Mouse (Mus musculus) granulocyte monocyte progenitor cell, adult 5-6 weeks (primary cell): ENCODE measurements around the gene Rabggtb. TPM values are rescaled to one million over a fixed set of nuclear protein-coding genes. Genes with fewer than 3 reads are reported as not detected.
A peak's percentile ranks its signal among the peaks of the same experiment; 100 is the strongest.

ENCODE experiments used
- ATAC-seq: replicated peaks from 2 replicates; pipeline ENCODE4 v1.8.0; 2016; ENCODE audit warnings: mild to moderate bottlenecking, moderate TSS enrichment, inconsistent platforms; ENCODE audit not compliant: poor library complexity, severe bottlenecking
- total RNA-seq, 2 experiments: library from RNA; stranded (forward) in 1 of 2; stranded (reverse) in 1 of 2; fragments of 200-712, 200-1000 nt in 1 of 2; fragments of >200 nt in 1 of 2; fragmentation: Nextera tagmentation in 1 of 2; gene quantifications; 2 replicates each; pipeline ENCODE4 v1.2.3; 2014 to 2017

Gene Rabggtb
- total RNA-seq (2014; fragmentation: Nextera tagmentation): 97.2 and 123 TPM in 2 replicates
- total RNA-seq (2017): 118 and 137 TPM in 2 replicates

DNA sequence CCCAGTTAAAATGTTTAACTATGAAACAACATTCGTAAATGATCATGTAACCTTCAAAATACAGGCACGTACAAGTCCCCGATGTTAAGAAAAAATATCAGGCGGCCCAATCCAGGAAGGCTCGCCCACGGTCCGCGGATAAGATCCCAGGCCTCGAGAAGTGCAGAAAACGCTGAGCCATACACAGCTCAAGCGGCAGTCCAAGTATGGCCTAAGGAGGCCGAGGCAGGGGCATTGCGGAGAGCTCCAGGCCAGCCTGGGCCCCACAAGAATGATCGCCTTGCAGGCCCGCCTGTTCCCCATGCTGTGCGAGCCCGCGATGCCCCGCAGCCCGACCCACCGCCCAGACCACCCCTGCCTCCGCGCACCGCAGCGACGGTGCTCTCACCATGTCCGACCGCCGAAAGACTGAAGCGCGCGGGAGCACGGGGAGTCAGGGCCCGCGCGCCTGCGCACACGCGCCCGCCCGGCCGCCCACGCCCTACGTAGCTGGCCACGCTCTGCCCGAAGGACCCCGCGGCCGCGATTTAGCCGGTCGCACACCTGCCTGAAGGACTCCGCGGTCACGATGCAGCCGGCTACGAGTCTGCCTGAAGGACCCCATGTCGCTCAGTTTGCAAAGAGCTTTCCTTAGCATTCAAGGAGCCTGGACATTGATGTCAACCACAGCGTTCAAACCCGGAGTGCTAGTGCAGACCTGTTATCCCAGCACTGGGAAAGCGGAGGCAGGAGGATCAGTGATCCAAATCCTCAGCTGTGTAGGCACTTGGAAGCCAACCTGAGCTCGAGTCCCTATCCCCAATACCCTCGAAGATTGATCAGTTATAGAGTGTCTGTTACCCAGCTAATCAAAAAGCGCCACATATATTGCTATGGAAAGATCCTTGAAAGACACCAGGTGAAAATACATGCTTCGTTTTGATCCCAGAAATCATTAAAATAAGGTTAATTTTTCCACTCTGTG is at the start of gene Rabggtb:
Rabggtb (minus strand) TSS at position 464 of the 964 bp plus-strand sequence.
- peak; percentile 91 for ATAC-seq

DNA sequence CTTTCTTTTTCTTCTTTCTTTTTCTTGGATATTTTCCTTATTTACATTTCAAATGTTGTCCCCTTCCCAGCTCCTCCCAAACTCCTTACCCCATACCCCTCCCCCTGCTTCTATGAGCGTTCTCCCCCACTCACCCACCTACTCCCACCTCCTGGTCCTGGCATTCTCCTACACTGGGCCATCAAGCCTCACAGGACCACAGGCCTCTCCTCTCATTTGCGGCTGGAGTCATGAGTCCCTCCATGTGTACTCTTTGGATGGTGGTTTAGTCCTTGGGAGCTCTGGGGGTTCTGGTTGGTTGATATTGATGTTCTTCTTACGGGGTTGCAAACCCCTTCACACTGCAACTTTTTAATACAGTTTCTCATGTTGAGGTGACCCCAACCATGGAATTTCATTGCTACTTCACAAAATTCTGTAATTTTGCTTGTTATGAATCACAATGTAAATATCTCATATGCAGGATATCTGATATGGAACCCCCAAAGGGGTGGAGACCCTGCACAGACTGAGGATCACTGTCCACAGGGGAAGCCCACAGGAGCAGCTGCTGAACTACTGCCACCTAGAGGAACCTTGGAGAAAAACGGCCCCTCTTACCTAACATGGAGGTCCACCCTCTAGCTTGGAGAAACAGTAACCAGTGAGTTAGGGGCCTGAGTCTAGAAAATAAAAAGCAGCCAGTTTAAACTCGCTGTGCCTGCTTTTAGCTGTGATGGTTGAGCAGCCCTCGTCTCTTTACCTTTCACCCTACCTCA is 49.0 kb upstream of the Rabggtb start:
- peak; percentile 80 for ATAC-seq

DNA sequence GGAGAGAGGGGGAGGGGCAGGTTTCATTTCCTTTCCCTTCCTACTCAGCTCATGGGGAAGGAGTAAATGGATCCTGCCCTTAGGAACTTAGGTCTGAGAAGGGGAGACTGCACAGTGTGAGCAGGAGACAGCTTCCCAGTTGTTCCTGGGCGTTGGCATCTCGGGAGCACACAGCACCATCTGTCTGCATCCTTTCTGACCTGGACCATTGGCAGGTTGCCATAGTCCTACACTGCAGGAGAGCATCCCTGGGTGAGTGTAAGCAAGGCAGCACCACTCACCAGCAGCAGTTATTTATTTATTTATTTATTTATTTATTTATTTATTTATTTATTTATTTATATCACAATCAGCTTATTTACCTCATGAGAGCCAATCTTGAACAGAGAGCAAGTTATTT is 48.1 kb upstream of the Rabggtb start:
- no peak for ATAC-seq

DNA sequence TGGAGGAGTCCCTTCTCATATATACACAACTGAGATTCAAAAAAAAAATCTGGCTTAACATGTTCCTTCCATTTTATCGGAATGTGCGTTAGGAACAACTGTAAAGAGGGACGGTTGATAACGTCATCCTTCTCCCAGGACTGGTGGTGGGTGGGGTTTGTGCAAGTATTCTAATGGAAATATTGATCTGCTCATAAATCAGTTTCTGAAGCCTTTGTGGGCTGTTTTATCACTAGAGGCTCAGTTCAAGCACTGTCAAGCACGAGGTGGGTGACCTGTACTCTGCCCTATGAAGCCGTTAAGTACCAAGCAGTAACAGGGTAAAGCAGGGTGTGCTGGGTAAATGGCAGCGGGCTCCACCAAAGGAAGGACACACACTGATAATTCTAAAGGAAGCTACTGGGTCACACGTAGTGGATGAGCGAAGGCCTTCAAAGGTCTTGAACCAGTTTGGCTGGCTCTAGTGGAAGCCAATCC is 47.0 kb upstream of the Rabggtb start:
- no peak for ATAC-seq

DNA sequence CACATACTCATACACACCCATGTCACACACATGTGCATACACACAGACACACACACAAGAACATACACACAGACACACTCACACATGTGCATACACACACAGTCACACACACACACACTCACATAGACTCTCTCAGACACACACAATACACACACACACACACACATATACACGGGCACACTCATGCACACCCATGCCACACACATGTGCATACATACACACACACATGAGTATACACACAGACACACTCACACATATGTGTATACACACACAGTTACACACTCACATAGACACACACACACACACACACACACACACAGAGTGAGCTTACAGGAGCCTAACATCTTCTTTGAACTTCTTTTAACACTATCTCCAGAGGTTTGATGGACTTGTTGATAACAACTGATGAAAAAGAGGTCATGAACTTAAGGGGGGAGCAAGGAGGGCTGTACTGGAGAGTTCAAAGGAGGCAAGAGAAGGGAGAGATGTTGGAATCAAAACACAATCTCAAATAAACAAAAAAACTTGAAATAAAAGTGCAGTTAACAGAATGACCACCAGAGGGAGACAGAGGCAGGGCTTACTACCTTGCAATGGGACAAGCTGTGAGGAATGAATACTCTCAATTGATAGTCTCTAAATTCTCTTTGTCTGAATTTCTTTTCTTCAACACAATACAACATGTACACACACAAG is 46.4 kb upstream of the Rabggtb start:
- peak; percentile 55; the same call in 1 of the 2 replicates for ATAC-seq

DNA sequence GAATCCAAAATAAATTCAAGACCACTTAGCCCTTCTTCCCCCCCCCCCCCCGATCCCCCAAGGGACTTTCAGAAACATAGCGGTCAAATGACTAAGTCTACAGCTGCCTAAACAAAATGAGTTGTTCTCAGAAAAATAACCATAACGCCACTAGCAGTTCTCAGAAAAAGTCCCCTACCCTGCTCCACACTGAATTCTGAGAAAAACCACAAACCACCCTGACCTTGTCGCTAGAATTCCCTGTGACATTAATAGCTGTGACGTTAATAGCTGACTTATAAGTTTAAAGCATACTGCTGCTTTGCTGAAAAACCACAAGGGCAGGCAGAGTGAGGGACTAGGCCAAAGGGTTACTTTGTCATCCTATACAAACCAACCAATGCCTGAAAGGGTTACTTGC is 45.1 kb upstream of the Rabggtb start:
- ATAC-seq: no peak

DNA sequence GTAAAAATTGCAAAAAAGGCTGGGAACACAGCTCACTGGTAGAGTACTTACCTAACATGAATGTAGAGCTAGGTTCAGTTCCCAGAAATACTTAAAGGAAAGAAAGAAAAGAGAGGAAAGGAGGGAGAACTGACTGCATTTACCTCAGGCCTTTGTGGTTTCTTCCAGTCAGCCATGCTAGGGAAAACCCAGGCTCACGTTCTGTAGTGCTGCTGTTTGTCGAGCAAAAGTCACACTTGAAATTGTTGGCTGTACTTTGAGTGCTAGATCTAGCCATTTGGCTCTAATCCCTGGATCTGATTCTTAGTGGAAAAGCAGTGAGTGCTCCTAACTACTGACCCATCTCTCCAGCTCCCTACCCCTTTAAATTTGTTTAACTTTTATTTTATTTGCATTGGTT is 35.4 kb upstream of the Rabggtb start:
- no peak for ATAC-seq

DNA sequence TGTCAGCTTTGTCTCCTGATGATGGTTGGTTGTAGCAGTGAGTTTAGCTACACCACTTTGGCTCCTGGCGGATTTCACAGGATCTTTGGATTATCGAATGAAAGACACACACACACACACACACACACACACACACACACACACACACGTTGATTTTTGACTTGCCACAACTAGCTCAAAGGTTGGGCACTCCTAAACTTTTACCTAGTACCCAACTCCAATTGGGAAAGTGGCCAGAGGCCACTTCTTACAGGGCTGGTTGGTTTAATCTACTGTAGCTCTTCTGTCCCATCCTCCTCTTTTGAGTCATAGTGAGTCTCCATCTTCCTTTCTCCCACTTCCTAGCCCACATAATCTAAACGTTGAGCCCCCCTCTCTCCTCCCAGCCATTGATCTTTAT is 34.5 kb upstream of the Rabggtb start:
- ATAC-seq: no peak

DNA sequence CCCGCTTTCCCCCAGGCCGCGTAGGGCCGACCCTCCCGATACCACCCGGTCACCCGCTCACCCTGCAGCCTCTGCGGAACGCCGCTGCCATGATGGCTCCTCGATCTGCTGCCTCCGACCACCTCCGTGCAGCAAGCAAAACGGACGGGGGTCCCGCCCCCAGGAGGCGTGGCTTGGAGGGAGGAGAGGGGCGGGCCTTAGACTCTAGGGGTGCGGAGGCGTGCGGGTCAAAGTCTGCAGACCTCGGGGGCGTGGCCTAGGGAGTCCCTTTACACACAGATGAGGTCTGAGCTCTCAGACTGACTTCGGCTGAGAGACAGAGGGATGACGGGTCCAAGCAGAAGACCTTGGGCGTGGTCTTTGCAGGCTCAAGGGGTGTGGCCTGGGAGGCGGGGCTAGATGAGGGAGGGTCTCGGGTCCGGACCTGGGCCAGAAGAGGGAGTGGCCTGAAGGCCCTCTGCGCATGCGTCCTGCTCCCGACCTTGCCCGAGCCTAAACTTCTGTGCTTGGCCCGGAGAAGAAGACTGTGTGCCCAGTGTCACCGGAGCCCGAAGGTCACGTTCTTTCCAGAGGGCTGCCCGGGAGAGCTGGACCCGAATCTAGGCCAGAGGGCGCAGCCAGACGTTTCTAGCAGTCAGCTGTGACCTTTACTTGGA is 31.7 kb upstream of the Rabggtb start, which contains the start of gene Acadm:
Acadm (minus strand) TSS at position 298 of the 656 bp plus-strand sequence.
- peak; percentile 89 for ATAC-seq

DNA sequence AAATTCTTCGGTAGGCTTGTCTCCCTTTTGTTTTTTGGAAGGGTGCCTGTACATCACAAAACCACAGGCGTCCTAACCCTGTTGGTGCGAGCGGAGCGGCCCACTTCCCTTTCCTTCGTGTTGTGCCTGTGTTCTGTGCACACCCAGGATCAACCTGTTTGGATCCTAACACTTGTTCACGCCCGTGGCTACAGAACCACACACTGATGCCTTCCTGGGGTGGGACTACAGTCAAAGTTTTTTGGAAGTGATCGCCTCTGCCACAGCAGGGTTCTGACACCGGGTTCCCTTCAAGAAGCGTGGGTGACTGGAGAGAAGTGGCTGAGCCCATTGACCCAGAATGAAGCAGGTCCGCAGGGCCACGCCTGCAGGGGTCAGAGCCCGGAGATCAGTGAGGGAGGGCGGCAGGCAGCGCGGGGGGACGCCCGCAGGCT is 31.1 kb upstream of the Rabggtb start:
- peak; percentile 60 for ATAC-seq

DNA sequence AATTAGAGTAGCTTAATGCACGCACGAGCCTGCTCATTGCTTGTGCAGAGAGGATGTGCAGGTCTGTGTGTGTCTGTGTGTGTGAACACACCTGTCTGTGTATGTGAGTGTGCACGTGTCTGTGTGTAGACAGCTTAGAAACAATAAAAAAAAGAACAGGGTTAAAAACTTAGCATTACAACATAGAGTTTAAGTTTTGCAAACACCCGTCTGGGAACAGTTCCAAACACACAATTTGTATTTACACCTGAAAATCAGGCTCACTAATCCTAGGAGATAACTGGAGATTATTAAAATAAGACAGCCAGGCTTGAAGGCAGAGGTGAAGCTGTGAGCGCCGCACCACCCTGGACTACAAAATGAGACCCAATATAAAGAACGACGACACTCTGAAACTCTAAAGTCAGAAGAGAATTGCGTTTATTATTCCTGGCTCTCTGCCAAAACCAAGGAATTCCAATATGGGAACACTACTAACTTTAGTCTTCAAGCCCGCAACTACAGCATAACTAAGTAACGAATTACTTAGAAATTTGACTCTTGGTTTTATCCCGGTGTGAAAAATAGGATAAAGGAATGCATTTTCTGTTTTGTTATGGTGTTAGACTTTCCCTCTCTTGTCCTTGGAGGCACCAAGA is 30.3 kb upstream of the Rabggtb start:
- no peak for ATAC-seq

DNA sequence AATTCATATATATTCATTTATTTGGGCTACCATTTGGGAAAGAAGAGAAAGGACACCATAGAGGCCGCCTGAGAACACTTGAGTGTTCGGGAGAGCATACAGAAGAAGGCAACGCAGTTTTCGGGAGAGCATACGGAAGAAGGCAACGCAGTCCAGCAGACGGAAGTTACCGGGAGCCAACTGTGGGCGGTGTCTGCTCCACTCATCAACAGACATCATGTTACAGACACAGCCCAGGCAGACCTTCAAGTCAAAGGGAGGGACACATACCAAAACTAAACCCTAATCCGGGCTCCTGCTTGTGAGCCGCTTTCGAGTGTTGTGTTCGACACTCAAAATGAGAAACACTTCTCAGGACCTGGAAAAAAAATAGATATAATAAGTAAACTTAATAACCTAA is 28.8 kb upstream of the Rabggtb start:
- no peak for ATAC-seq

DNA sequence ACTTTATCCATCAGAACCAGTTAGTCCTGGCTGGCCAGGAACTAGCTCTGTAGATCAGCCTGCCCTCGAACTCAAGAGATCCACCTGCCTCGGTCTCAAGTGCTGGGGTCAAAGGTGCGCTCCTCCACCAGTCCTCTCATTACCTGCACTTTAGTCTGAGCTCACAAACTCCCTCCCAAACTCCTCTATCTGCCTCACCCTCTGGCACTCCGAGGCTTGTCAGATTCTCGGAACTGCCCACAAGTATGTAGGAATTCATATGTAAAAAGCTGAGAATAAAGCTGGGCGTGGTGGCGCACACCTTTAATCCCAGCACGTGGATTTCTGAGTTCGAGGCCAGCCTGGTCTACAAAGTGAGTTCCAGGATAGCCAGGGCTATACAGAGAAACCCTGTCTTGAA is 27.7 kb upstream of the Rabggtb start:
- ATAC-seq: no peak

DNA sequence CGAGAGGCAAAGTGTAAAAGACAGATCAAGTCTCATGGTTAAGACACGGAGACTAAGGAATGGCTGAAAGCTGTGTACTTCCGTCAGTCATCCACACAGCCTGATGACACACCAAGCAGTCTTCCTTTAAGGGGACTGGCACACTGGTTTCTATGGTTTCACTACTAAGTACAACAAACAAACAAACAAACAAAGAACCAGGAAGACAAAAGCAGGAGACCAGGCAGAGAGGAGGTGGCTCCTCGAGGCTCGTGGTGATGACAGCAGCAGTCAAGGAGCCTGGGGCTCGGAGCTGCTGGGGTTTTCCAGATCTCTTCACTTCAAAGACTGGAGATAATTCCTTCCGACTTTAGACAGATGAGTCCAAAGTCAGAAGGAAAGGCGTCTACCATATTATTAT is 27.2 kb upstream of the Rabggtb start:
- ATAC-seq: no peak

DNA sequence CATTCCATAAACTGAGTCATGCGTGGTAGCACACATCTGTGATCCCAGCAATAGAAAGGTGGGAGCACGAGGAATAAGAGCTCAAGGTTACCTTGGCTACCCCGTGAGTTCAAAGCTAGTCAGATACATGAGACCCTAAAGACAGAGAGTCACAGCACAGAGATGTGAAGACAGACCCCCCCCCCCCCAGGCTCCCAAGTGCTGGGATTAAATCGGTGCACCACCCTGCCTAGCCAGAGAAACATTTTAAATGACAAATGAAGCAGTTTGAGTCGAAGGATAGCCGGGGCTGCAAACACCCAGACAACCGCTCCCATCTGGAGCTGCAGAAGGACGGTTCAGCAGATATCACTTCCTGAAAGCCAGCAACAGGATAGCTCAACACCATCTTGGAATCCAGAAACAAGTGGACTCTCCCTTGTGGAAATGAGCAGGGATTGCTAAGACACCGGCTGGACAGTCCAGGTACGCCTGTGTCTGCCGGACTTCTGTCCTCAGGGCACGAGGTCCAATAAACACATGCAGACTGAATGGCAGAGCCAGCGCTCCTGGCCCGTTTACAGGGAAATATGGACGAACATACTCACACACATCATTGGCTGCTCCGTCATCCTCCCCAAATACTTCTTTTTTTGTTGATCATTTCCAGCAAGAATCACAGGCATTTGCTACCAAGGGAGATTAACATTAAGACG is 24.5 kb upstream of the Rabggtb start:
- ATAC-seq: no peak

DNA sequence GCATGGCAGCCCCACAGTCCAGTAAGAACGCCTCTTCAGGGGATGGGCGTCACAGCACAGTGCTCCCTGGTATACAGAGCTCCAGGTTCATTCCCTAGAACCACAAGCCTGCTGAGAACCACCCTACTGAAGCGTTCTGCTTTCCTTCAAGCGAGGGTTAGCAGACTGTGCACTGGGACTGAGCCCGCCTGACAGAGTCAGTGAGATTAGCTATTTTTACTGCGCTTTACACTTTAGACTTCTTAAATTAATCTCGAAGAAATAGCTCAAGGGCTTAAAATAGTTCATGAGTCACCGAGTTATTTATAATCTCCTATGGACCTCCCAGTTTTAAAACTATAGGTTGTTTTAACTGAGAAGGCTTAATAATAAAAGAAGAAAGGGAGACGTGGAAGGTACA is 23.1 kb upstream of the Rabggtb start:
- no peak for ATAC-seq

DNA sequence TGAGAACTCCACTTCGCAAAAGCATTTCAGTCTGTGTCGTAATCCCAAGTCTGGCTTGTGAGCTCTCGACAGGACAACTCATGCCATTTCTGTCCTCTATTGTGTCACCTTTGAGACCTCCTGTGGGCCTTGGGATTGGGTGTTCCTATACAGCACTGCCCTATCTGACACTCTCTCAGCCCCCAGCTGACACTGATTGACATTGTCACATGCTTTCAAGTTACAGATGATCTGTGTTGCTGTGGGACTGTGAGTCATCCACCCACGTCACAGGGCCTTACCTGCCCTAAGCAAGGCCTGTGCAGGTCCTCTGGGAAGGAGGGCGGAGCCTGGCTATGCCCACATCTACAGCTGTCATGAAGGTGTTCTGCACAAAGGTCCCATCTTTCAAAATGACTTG is 19.7 kb upstream of the Rabggtb start:
- ATAC-seq: no peak

DNA sequence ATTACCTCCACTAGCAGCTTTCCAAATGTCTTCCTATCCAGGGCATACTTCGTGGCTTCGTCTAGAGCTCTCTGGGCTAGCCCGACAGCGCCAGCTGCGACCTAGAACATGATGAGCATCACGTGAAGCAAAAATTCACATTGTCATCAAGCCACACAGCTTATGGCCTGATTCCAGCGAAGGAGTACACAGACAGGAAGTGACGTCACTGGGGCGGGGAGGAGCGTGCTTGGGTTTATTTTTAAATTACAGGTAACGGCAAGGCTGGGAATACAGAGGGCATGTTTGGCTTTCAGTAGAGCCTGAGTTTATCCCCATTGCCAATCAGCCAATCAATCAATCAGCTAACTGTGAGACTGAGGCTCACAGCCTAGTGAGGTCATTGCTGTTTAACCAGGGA is 16.7 kb upstream of the Rabggtb start:
- ATAC-seq: peak; percentile 33; the same call in 1 of the 2 replicates

DNA sequence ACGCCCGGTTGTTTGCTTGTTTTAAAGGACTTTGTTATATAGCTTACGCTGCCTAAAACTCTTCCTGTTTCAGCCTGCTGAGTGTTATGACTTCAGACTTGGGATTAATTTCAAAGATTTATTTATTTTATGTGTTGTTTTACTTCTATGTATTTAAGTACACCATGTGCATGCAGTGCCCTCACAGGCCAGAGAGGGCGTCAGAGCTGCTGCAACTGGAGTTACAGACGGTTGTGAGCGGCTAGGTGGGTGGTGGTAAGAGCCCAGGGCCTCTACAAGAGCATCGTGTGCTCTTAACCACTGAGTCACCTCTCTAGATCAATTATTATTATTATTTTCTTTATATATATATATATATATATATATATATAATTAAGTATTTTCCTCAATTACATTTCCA is 13.5 kb upstream of the Rabggtb start:
- ATAC-seq: no peak; the same call in 1 of the 2 replicates
